8 mouse cellular contexts compared by ENCODE assay signal in the genomic region with DNA sequence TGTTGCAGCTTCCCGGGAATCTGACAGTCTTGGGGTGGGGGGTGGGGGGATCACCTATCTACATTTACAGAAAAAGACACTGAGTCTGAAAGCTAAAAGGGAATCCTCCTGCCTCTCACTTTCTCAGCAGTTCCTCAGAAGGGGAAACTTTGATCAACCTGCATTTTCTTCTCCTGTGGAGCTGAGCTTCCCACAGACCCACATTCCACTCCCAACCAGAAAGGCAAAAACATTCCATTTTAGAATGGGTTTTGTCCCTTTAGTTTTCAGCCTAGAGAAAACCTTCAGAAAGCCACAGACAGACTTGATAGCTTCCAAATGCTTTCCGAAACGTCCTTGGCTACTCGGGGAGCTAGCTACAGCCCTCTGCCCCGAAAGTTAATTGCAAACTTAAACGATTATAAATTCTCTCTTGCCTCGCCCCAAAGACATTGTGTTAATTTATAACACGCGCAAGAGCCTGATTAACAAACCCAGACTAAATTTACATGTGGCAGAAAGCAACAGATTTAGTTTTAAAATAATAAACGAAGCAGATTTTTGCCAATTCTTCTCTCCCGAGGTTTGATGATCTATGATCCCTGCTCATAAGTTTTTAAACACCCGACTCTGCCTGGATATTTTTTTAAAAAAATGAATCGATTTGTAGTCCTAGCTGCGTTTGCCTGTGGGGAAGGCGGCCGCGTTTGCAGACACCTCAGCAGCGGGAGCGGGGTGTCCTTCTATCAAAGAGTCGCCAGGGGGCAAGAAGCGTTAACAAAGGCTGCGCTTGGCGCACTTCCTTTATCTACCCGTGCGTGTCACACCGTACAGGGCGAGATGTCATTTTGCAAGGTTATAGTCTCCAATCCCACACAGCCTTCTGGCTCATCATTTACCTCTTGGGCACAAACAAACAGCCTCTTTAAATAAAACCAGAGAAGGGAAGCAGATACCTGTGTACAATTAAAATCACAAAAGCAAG. TPM values are rescaled to one million over a fixed set of nuclear protein-coding genes. Genes with fewer than 3 reads are reported as not detected.
DNase-seq lines count a peak whose midpoint lies in the region; ATAC-seq and TF ChIP-seq lines count a peak whose summit lies in the region.

No protein-coding gene starts in this region.

- peaks cover 80% of the 10 kb centered on the region for H3K27me3 ChIP-seq in embryonic facial prominence, embryonic 11.5 days (ENCODE audit: control insufficient read depth, insufficient read depth, low read length)
- H3K27me3 ChIP-seq in heart, embryonic 14.5 days (ENCODE audit: control insufficient read depth, insufficient read depth, low read length): peaks cover 96% of the 10 kb centered on the region
- peaks cover 70% of the 10 kb centered on the region for H3K27me3 ChIP-seq in kidney, postnatal 0 days (ENCODE audit: insufficient read depth, low read length)

- TF ChIP-seq CTCF in kidney, postnatal 0 days (IDR thresholded peaks at IDR 0.05; ENCODE audit: low read depth): peak; percentile 67

- no peak overlapping the region for H3K4me3 ChIP-seq in embryonic facial prominence, embryonic 11.5 days (ENCODE audit: low read depth, low read length)
- peak overlapping the region in 1 of 2 experiments; percentile 14; a peak in 1 of 4 replicates for H3K4me3 ChIP-seq in heart, embryonic 14.5 days (ENCODE audit: control insufficient read depth in 1 of 2, insufficient read depth in 1 of 2, low read depth in 1 of 2, low read length in 2 of 2)
- no peak overlapping the region for H3K4me3 ChIP-seq in kidney, postnatal 0 days (replicated peaks; ENCODE audit: low read depth, low read length)

- WGBS in embryonic facial prominence, embryonic 11.5 days: under 1% methylated on average over 27 of the region's 27 CpGs
- WGBS in heart, embryonic 14.5 days: 2% methylated on average over 27 of the region's 27 CpGs
- WGBS in kidney, postnatal 0 days: under 1% methylated on average over 27 of the region's 27 CpGs

- peaks cover 3% of the 10 kb centered on the region for H3K4me1 ChIP-seq in embryonic facial prominence, embryonic 11.5 days (ENCODE audit: control insufficient read depth, insufficient read depth, low read length)
- H3K4me1 ChIP-seq in heart, embryonic 14.5 days (ENCODE audit: control insufficient read depth in 2 of 2, insufficient read depth in 2 of 2, low read length in 2 of 2): peaks cover 0 to 9% of the 10 kb centered on the region in 2 experiments; a peak in 2 of 4 replicates
- H3K4me1 ChIP-seq in kidney, postnatal 0 days (replicated peaks; ENCODE audit: insufficient read depth, low read length): no peaks in the 10 kb centered on the region; the same call in 1 of the 2 replicates

- no peaks in the 10 kb centered on the region for H3K36me3 ChIP-seq in embryonic facial prominence, embryonic 11.5 days (replicated peaks; ENCODE audit: control insufficient read depth, insufficient read depth, low read depth, low read length)
- H3K36me3 ChIP-seq in heart, embryonic 14.5 days (ENCODE audit: control insufficient read depth, insufficient read depth, low read length): no peaks in the 10 kb centered on the region
- H3K36me3 ChIP-seq in kidney, postnatal 0 days (ENCODE audit: insufficient read depth, low read length): no peaks in the 10 kb centered on the region

- H3K9me3 ChIP-seq in embryonic facial prominence, embryonic 11.5 days (replicated peaks; ENCODE audit: control insufficient read depth, low read length): no peaks in the 10 kb centered on the region
- no peaks in the 10 kb centered on the region for H3K9me3 ChIP-seq in heart, embryonic 14.5 days (ENCODE audit: control insufficient read depth, low read length)
- H3K9me3 ChIP-seq in kidney, postnatal 0 days (replicated peaks; ENCODE audit: low read length): no peaks in the 10 kb centered on the region

- no peak overlapping the region for H3K9ac ChIP-seq in embryonic facial prominence, embryonic 11.5 days (replicated peaks; ENCODE audit: low read length)
- H3K9ac ChIP-seq in heart, embryonic 14.5 days (ENCODE audit: low read length): no peak overlapping the region
- H3K9ac ChIP-seq in kidney, postnatal 0 days (ENCODE audit: low read depth, low read length): no peak overlapping the region

- DNase-seq in CD8-positive naive resting alpha-beta T cell, adult 2 months (ENCODE audit: low read depth in 2 of 2, low spot score in 2 of 2): peak; percentile 65 to 81
- peak; percentile 83 for DNase-seq in adrenal gland, postnatal 14 days
- peak; percentile 85 for DNase-seq in embryonic facial prominence, embryonic 11.5 days (ENCODE audit: low spot score)
- peak; percentile 83 for DNase-seq in kidney, postnatal 0 days (ENCODE audit: low spot score)
- peak; percentile 76 for DNase-seq in lung, postnatal 10 days
- DNase-seq in ovary, postnatal 36 days (ENCODE audit: low spot score): peak; percentile 51
- peak; percentile 45 for DNase-seq in urinary bladder, postnatal 25 days (ENCODE audit: low spot score)

- peak; percentile 69; the same call in 1 of the 2 replicates for ATAC-seq in embryonic facial prominence, embryonic 11.5 days (replicated peaks; ENCODE audit: insufficient number of reproducible peaks, low FRiP score, low TSS enrichment, low read depth)
- no peak for ATAC-seq in heart, embryonic 14.5 days (ENCODE audit: insufficient number of reproducible peaks, insufficient read depth, low FRiP score, low read depth)
- ATAC-seq in kidney, postnatal 0 days (replicated peaks; ENCODE audit: low FRiP score, low read depth): peak; percentile 57; the same call in 1 of the 2 replicates

- no peak overlapping the region for H3K4me2 ChIP-seq in embryonic facial prominence, embryonic 11.5 days (ENCODE audit: low read depth, low read length)
- peak overlapping the region; percentile 44 for H3K4me2 ChIP-seq in heart, embryonic 14.5 days (ENCODE audit: low read length)
- H3K4me2 ChIP-seq in kidney, postnatal 0 days (ENCODE audit: low read length): peak overlapping the region; percentile 25; the same call in 1 of the 2 replicates

- no peak overlapping the region for H3K27ac ChIP-seq in embryonic facial prominence, embryonic 11.5 days (replicated peaks; ENCODE audit: low read depth, low read length)
- H3K27ac ChIP-seq in heart, embryonic 14.5 days (replicated peaks in 1 of 2; ENCODE audit: control insufficient read depth in 1 of 2, insufficient read depth in 1 of 2, low read depth in 2 of 2, low read length in 2 of 2): no peak overlapping the region
- no peak overlapping the region for H3K27ac ChIP-seq in kidney, postnatal 0 days

RNA-seq across cellular contexts. Expression of a gene that starts 42.7 kb away (rescaled TPM):
- 0.19 and 0.30 TPM in 2 replicates for total RNA-seq in adrenal gland, postnatal 14 days (2021)
- 0.22 TPM in 1 of 2 replicates, not detected in the other for polyA plus RNA-seq in embryonic facial prominence, embryonic 11.5 days (2014; fragmentation: Nextera tagmentation; extraction: Ambion mirVana)
- polyA plus RNA-seq in heart, embryonic 14.5 days (2014; fragmentation: Nextera tagmentation; extraction: Ambion mirVana): not detected in 2 replicates
- polyA plus RNA-seq in kidney, postnatal 0 days (2015; fragmentation: Nextera tagmentation; extraction: Ambion mirVana): 0.08 TPM in 1 of 2 replicates, not detected in the other

RNA-seq across cellular contexts. Expression of a gene that starts 51.6 kb away (rescaled TPM):
- 46.2 and 66.1 TPM in 2 replicates for total RNA-seq in adrenal gland, postnatal 14 days (2021)
- 89.2 and 95.2 TPM in 2 replicates for polyA plus RNA-seq in embryonic facial prominence, embryonic 11.5 days (2014; fragmentation: Nextera tagmentation; extraction: Ambion mirVana)
- 26.6 and 34.0 TPM in 2 replicates for polyA plus RNA-seq in heart, embryonic 14.5 days (2014; fragmentation: Nextera tagmentation; extraction: Ambion mirVana)
- polyA plus RNA-seq in kidney, postnatal 0 days (2015; fragmentation: Nextera tagmentation; extraction: Ambion mirVana): 44.3 and 48.7 TPM in 2 replicates
